Mouse (Mus musculus) MEL (cell line): ENCODE data around the gene Rnaseh2c. TPM values are rescaled to one million over a fixed set of nuclear protein-coding genes. Genes with fewer than 3 reads are reported as not detected.
A peak's percentile ranks its signal among the peaks of the same experiment; 100 is the strongest.

ENCODE experiments used
- DNase-seq: peaks from one replicate; pipeline ENCODE4 v3.0.0; 2011; ENCODE audit warnings: low read depth, low spot score
- H3K27ac ChIP-seq: 2 replicates; pipeline ENCODE4 v1.5.1; 2012; ENCODE audit warnings: low read depth, mild to moderate bottlenecking, control low read depth, low read length, moderate library complexity; ENCODE audit not compliant: control insufficient read depth
- H3K27me3 ChIP-seq, 2 experiments: fragments of 150-350 bp in 1 of 2; sonication (generic) in 1 of 2; 2 replicates each; pipeline ENCODE4 v1.6.1; 2012; ENCODE audit warnings: low read length in 2 of 2, mild to moderate bottlenecking in 2 of 2, improper control_type of control experiment in 1 of 2, moderate library complexity in 1 of 2; ENCODE audit not compliant: insufficient read depth in 2 of 2, control insufficient read depth in 1 of 2
- H3K36me3 ChIP-seq, 2 experiments: 2 replicates each; pipeline ENCODE4 v1.6.1; 2012 to 2014; ENCODE audit warnings: low read length in 2 of 2, improper control_type of control experiment in 1 of 2, inconsistent platforms in 1 of 2, mild to moderate bottlenecking in 1 of 2; ENCODE audit not compliant: insufficient read depth in 2 of 2, control insufficient read depth in 1 of 2
- H3K4me1 ChIP-seq, 2 experiments: fragments of 150-350 bp in 1 of 2; sonication (generic) in 1 of 2; 2 replicates each; pipeline ENCODE4 v1.6.1; 2012; ENCODE audit warnings: low read length in 2 of 2, improper control_type of control experiment in 1 of 2, mild to moderate bottlenecking in 1 of 2; ENCODE audit not compliant: insufficient read depth in 2 of 2, control insufficient read depth in 1 of 2
- H3K4me3 ChIP-seq, 2 experiments: fragments of 150-350 bp in 1 of 2; sonication (generic) in 1 of 2; 2 replicates each; pipeline ENCODE4 v1.5.1; 2012; ENCODE audit warnings: low read depth in 2 of 2, low read length in 2 of 2, mild to moderate bottlenecking in 2 of 2, moderate library complexity in 2 of 2, control low read depth in 1 of 2, improper control_type of control experiment in 1 of 2; ENCODE audit not compliant: control insufficient read depth in 1 of 2, insufficient read depth in 1 of 2
- H3K79me2 ChIP-seq: 2 replicates; pipeline ENCODE4 v1.6.1; 2012; ENCODE audit warnings: mild to moderate bottlenecking, low read length, moderate library complexity; ENCODE audit not compliant: control insufficient read depth, poor library complexity, insufficient read depth
- H3K9ac ChIP-seq: 2 replicates; pipeline ENCODE4 v1.6.1; 2012; ENCODE audit warnings: low read depth, mild to moderate bottlenecking, control low read depth, low read length, moderate library complexity; ENCODE audit not compliant: control insufficient read depth, poor library complexity, severe bottlenecking
- H3K9me3 ChIP-seq: fragments of 150-350 bp; sonication (generic); replicated peaks from 2 replicates; pipeline ENCODE4 v1.6.1; 2012; ENCODE audit warnings: mild to moderate bottlenecking, low read length, improper control_type of control experiment, moderate library complexity; ENCODE audit not compliant: insufficient read depth
- CHD1 ChIP-seq: IDR thresholded peaks from 2 replicates; pipeline ENCODE4 v1.6.1; 2012; ENCODE audit warnings: low read depth, mild to moderate bottlenecking, inconsistent platforms, low read length, improper control_type of control experiment
- CTCF ChIP-seq, 3 experiments: IDR thresholded peaks in 2 of 3; conservative IDR thresholded peaks in 1 of 3; 2 replicates each; pipeline ENCODE4 v1.5.1; 2011 to 2012; ENCODE audit warnings: low read length in 3 of 3, low read depth in 2 of 3, mild to moderate bottlenecking in 2 of 3, improper control_type of control experiment in 1 of 3, inconsistent platforms in 1 of 3, mixed read lengths in 1 of 3, moderate library complexity in 1 of 3; ENCODE audit not compliant: control insufficient read depth in 1 of 3, insufficient read depth in 1 of 3, poor library complexity in 1 of 3, severe bottlenecking in 1 of 3
- E2F4 ChIP-seq: IDR thresholded peaks from 2 replicates; pipeline ENCODE4 v1.6.1; 2011; ENCODE audit warnings: low read depth, low read length, improper control_type of control experiment, borderline replicate concordance
- EP300 ChIP-seq, 2 experiments: IDR thresholded peaks; 2 replicates each; pipeline ENCODE4 v1.6.1; 2011; ENCODE audit warnings: improper control_type of control experiment in 2 of 2, low read length in 2 of 2, low read depth in 1 of 2, mild to moderate bottlenecking in 1 of 2
- ETS1 ChIP-seq: IDR thresholded peaks from 2 replicates; pipeline ENCODE4 v1.6.1; 2012; ENCODE audit warnings: low read depth, mild to moderate bottlenecking, inconsistent platforms, low read length, improper control_type of control experiment, moderate library complexity
- GATA1 ChIP-seq: IDR thresholded peaks from 2 replicates; pipeline ENCODE4 v1.6.1; 2011; ENCODE audit warnings: low read depth, low read length, improper control_type of control experiment
- HCFC1 ChIP-seq: IDR thresholded peaks from 2 replicates; pipeline ENCODE4 v1.6.1; 2012; ENCODE audit warnings: low read depth, mild to moderate bottlenecking, inconsistent platforms, low read length, improper control_type of control experiment, moderate library complexity
- JUND ChIP-seq: IDR thresholded peaks from 2 replicates; pipeline ENCODE4 v1.6.1; 2011; ENCODE audit warnings: low read depth, mild to moderate bottlenecking, improper control_type of control experiment, low read length
- MAFK ChIP-seq: IDR thresholded peaks from 2 replicates; pipeline ENCODE4 v1.6.1; 2011; ENCODE audit warnings: low read depth, mild to moderate bottlenecking, low read length, improper control_type of control experiment, borderline replicate concordance
- MAX ChIP-seq: IDR thresholded peaks from 2 replicates; pipeline ENCODE4 v1.6.1; 2011; ENCODE audit warnings: low read length, improper control_type of control experiment
- MAZ ChIP-seq: IDR thresholded peaks from 2 replicates; pipeline ENCODE4 v1.6.1; 2012; ENCODE audit warnings: low read depth, mild to moderate bottlenecking, inconsistent platforms, low read length, improper control_type of control experiment
- MXI1 ChIP-seq: IDR thresholded peaks from 2 replicates; pipeline ENCODE4 v1.6.1; 2011; ENCODE audit warnings: mild to moderate bottlenecking, low read depth, low read length, improper control_type of control experiment
- MYB ChIP-seq: IDR thresholded peaks from 2 replicates; pipeline ENCODE4 v1.6.1; 2011; ENCODE audit warnings: mild to moderate bottlenecking, low read depth, low read length, improper control_type of control experiment
- NELFE ChIP-seq: IDR thresholded peaks from 2 replicates; pipeline ENCODE4 v1.6.1; 2011; ENCODE audit warnings: low read depth, low read length, improper control_type of control experiment
- POLR2A ChIP-seq, 2 experiments: IDR thresholded peaks; 2 replicates each; pipeline ENCODE4 v1.6.1; 2011 to 2012; ENCODE audit warnings: low read length in 2 of 2, mild to moderate bottlenecking in 2 of 2, control low read depth in 1 of 2, improper control_type of control experiment in 1 of 2, low read depth in 1 of 2, moderate library complexity in 1 of 2; ENCODE audit not compliant: control insufficient read depth in 1 of 2, insufficient read depth in 1 of 2, poor library complexity in 1 of 2
- POLR2AphosphoS2 ChIP-seq: IDR thresholded peaks from 2 replicates; pipeline ENCODE4 v1.6.1; 2011; ENCODE audit warnings: low read length, improper control_type of control experiment
- RAD21 ChIP-seq: IDR thresholded peaks from 2 replicates; pipeline ENCODE4 v1.6.1; 2011; ENCODE audit warnings: mild to moderate bottlenecking, low read depth, low read length, improper control_type of control experiment
- SIN3A ChIP-seq: IDR thresholded peaks from 2 replicates; pipeline ENCODE4 v1.6.1; 2012; ENCODE audit warnings: low read length, improper control_type of control experiment, inconsistent platforms
- SMC3 ChIP-seq: IDR thresholded peaks from 2 replicates; pipeline ENCODE4 v1.6.1; 2011; ENCODE audit warnings: low read depth, low read length, improper control_type of control experiment
- TBP ChIP-seq: IDR thresholded peaks from 2 replicates; pipeline ENCODE4 v1.8.0; 2011; ENCODE audit warnings: low read depth, low read length, improper control_type of control experiment
- ZKSCAN1 ChIP-seq: IDR thresholded peaks from 2 replicates; pipeline ENCODE4 v1.6.1; 2012; ENCODE audit warnings: low read depth, mild to moderate bottlenecking, inconsistent platforms, low read length, improper control_type of control experiment, moderate library complexity
- ZMIZ1 ChIP-seq: IDR thresholded peaks from 2 replicates; pipeline ENCODE4 v1.6.1; 2012; ENCODE audit warnings: low read depth, mild to moderate bottlenecking, inconsistent platforms, low read length, improper control_type of control experiment, moderate library complexity
- ZNF384 ChIP-seq: IDR thresholded peaks from 2 replicates; pipeline ENCODE4 v1.6.1; 2012; ENCODE audit warnings: low read depth, mild to moderate bottlenecking, inconsistent platforms, low read length, improper control_type of control experiment
- polyA plus RNA-seq, 2 experiments: library from polyadenylated mRNA; stranded (reverse) in 1 of 2; unstranded in 1 of 2; fragments of >175 nt in 1 of 2; fragments of >200 nt in 1 of 2; gene quantifications; 2 replicates each; pipeline versions ENCODE4 v1.2.1 to v1.2.4; 2012; ENCODE audit warnings: low replicate concordance in 2 of 2, low read depth in 1 of 2; ENCODE audit not compliant: insufficient read length in 2 of 2, insufficient read depth in 1 of 2, missing spikeins in 1 of 2
- total RNA-seq: library from RNA; depleted of rRNA; stranded (reverse); fragments of 300-350 nt; gene quantifications from 2 replicates; pipeline ENCODE4 v1.2.3, GENCODE M21; 2012

Gene Rnaseh2c
- total and polyA plus RNA-seq, 3 experiments: 109 to 165 TPM; not detected in 1

DNA sequence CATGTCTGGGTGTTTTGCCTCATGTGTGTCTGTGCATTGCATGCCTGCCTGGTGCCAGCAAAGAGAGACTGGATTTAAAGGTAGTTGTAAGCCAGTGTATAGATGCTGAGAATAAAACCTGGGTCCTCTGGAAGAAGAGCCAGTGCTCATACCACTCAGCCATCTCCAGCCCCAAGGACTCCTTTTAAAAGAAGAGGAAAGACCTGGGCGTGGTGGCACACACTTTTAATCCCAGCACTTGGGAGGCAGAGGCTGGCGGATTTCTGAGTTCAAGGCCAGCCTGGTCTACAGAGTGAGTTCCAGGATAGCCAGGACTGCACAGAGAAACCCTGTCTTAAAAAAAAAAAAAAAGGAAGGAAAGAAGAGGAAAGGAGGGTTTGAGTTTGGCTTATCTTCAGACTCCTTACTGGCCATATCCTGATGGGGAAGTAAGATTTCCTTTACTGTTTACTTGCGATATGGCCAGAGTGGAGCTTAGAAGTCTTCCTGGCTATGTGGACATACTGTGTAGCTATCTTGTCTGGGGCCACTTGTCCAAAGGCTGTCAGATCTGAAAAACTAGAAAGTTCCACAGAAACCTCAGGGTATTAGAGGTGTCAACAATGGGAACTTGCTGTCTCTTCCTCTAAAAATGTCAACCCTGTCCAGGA lies 11.2 kb downstream of the Rnaseh2c start (continued):
- TF ChIP-seq POLR2A (IDR thresholded peaks at IDR 0.05; ENCODE audit: control insufficient read depth in 1 of 2, insufficient read depth in 1 of 2, low read depth in 1 of 2, low read length in 2 of 2, poor library complexity in 1 of 2) (no peak), CTCF (IDR thresholded peaks at IDR 0.05 in 2 of 3, conservative IDR thresholded peaks at IDR 0.05 in 1 of 3; ENCODE audit: control insufficient read depth in 1 of 3, insufficient read depth in 1 of 3, low read depth in 2 of 3, low read length in 3 of 3, poor library complexity in 1 of 3, severe bottlenecking in 1 of 3) (no peak), MAX (no peak), GATA1 (peak; percentile 98), NELFE (no peak), POLR2AphosphoS2 (no peak), E2F4 (no peak), EP300 (IDR thresholded peaks at IDR 0.05; ENCODE audit: low read depth in 1 of 2, low read length in 2 of 2) (peak; percentile 95), SIN3A (peak; percentile 70; the same call in 1 of the 2 replicates), RAD21 (no peak), ZNF384 (peak; percentile 96), SMC3 (no peak), HCFC1 (peak; percentile 31; the same call in 1 of the 2 replicates), TBP (peak; percentile 95), ETS1 (peak; percentile 81), MYB (no peak), ZMIZ1 (no peak), MXI1 (no peak), MAZ (no peak), JUND (no peak)

DNA sequence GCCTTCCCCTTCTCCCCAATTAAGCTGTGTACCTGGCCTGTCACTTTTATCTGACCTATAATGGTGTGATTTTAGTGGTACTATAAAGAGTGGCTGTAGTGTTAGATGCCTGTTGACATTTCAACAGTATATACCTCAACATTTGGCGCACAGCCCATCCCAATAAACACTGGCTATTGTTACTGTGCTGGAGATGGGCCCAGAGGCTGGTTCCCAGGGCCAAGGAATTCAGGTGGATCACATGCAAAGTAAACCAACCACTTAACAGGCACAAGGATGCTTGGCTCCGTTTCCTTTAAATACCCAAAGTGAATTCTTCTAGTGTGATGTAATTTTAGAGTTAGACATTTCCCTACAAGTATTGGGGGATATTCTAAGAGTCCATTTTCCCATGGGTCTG lies 13.3 kb downstream of the Rnaseh2c start:
- TF ChIP-seq CHD1 (no peak), ZNF384 (no peak), SMC3 (no peak), POLR2A (IDR thresholded peaks at IDR 0.05; ENCODE audit: control insufficient read depth in 1 of 2, insufficient read depth in 1 of 2, low read depth in 1 of 2, low read length in 2 of 2, poor library complexity in 1 of 2) (no peak), SIN3A (no peak), ZKSCAN1 (no peak), JUND (no peak), CTCF (IDR thresholded peaks at IDR 0.05 in 2 of 3, conservative IDR thresholded peaks at IDR 0.05 in 1 of 3; ENCODE audit: control insufficient read depth in 1 of 3, insufficient read depth in 1 of 3, low read depth in 2 of 3, low read length in 3 of 3, poor library complexity in 1 of 3, severe bottlenecking in 1 of 3) (no peak), RAD21 (no peak), MAFK (no peak)
- no peak overlapping the region for H3K27ac ChIP-seq
- no peak overlapping the region for H3K4me3 ChIP-seq
- H3K79me2 ChIP-seq: peaks cover under 1% of the 10 kb centered on the region; the same call in 1 of the 2 replicates
- H3K4me1 ChIP-seq: peaks cover 12 to 38% of the 10 kb centered on the region in 2 experiments
- H3K36me3 ChIP-seq: peaks cover 0 to 35% of the 10 kb centered on the region in 2 experiments; a peak in 2 of 4 replicates
- no peaks in the 10 kb centered on the region for H3K9me3 ChIP-seq
- no peak for DNase-seq
- no peaks in the 10 kb centered on the region for H3K27me3 ChIP-seq
- H3K9ac ChIP-seq: no peak overlapping the region
